Mouse (Mus musculus) adrenal gland, adult 8-10 months (tissue): ENCODE measurements at regions not wholly inside any gene's neighbourhood (a gene's known extent, or its start where the extent isn't known, plus 50 kb on each side); places are given as distances from the start of the nearest gene placed in this dataset.

ENCODE experiments used
- DNase-seq: peaks from one replicate; pipeline ENCODE4 v3.0.0; 2022

GRCm38 (mm10) chr10:9294620-9295019 is 380.4 kb downstream of the Samd5 start:
- DNase-seq: no peak

- DNase-seq: no peak
These were observed 383.4 kb downstream of the Samd5 start for GRCm38 (mm10) chr10:9291456-9292146.

DNA sequence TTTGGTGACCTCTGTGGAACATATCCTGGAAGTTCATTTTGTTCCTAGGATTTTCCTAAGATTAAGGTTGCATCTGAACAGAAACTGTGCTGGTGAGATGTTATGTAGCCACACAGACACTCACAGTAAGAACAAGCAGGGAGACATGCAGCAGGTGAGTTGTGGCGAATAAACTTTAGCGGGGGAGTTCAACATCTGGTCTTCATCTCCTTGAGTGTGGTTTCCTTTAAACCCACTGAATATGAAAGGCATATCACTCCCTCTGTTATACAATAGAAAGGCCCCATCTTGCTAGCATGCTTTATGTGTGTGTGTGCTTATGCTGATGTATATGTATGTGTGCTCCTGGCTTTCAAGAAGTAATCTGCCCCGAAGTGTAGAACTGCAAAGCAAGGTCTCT is 387.1 kb upstream of the Sash1 start:
- no peak for DNase-seq

DNA sequence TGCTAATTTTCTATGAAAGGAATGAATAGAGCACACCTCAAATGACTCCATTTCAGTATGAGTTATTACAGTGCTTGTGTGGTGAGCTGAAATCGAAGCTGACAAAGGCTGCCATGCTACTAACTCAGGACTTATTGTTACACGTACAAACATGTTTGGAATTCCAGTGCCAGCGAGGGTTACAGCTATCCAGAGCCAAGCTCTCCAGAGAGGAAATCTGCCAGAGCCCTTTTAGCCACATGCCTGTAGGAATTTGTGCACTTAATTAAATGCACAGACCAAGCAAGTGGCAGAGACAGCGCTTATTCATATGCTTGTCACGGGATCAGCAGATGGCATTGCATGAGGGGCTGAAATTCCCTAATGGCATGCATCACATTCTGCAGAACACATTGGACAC is 386.4 kb upstream of the Sash1 start:
- DNase-seq: no peak

DNA sequence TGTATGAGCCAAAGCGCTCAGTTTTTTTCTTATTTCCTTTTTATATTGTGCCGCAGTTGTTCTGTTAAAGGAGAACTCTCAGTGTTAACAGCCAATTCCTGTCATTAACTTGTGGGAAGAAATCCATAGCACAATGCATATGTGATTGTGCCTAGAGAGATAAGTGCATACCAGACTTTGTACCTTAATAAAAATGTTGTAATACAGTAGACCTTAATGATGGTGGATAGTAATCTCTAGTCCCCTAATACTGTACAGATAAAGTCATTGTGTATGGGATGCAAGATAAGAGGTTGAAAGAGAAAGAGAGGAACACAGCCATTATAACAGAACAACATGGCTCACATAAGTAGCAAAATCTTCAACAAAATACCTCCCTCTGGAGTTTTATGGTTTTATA is 379.7 kb upstream of the Sash1 start:
- no peak for DNase-seq

DNA sequence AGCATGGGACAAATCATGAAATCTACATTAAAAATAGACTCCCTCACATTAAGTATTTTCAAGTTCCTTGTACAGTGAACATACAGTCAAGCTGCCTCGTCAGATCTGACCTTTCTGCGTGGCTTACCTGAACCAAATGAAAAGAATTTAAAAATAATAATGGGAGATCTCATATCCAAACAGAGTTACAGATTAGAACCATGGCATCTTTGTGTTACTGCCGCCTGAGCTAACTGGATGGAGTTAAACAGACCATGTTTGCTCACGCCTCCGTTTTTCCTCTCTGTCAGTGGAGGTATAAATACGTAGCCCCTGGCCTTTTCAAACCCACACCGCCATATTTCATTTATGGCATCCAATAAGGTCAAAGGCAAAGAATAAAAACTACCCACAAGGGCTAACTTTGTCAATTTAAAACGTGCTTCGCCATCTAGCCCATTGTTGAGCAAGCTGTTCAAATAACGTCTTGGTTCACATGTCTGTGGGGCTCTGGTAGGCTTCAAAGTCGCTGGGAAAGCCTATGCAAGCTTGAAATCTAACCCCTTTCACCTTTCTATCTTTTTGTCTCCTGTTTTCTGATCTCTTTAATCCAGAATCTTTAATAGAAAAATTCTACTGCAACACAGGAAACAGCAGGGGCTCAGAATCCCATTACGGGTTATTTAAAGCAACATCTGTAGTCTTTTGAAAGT is 378.6 kb upstream of the Sash1 start:
- DNase-seq: no peak

DNA sequence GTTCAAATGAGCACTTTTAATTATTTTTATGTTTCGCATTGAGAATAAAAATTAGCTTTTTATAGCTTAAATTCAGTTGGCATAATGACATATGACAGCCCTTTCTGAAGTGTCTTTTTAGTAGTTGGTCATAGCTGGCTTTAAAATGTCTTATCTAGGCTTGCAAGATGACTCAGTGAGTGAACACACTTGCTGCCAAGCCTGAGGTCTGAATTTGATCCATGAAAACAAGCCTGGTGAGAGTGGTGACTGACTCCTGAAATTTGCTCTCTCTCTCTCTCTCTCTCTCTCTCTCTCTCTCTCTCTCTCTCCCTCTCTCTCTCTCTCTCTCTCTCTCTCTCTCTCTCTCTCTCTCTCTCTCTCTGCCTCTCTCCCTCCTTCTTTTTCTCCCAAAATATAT is 372.8 kb upstream of the Sash1 start:
- no peak for DNase-seq

DNA sequence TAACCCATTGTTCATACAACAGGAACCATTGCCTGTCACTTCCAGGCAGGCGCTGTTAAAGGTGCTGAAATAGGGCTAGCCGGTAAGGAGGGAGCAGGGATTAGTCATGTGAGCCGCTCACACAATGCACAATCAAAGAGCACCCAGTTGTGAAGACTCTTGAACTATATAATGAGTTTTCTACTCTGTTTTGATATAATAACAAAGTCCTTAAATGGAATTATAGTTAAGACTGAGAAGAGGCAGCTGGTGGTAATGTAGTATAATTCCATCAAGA is 367.0 kb upstream of the Sash1 start:
- DNase-seq: no peak

DNA sequence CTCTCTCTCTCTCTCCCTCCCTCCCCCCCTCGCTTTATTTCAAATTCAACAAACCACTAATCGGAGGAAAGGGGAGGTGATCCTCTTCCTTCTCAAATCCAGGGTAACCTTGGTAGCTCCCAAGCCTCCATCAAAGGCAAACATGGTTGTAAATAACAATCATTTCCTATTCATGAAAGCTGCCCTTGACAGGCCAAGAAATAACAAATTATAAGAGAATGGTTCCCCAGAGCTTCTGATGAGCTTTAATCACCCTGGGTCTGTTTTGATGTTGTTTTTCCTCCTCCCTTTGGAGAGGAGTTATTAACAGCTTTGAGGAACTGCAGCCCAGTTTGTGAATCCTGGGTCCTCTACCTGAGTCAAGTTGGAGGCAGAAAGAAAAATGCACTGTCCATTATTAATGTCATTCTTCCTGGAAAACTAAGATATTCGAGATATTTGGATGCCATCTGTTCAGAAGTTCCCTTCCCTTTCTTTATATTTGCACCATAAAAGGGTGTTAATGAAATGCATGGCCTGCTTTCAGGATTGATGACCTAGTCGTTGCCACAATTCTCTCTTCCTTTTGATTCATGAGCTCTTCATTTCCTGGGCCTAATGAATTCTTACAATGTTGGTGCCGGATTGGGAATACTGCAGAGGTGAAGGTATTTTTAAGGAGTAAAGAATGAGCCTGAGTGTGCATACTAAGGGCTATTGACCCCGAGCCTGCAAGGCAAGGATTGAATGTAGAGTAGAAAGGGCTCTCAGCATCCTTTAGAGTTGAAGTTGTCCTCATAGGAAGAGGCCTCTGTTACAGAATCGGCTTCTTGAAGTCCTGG is 366.5 kb upstream of the Sash1 start:
- DNase-seq: no peak

DNA sequence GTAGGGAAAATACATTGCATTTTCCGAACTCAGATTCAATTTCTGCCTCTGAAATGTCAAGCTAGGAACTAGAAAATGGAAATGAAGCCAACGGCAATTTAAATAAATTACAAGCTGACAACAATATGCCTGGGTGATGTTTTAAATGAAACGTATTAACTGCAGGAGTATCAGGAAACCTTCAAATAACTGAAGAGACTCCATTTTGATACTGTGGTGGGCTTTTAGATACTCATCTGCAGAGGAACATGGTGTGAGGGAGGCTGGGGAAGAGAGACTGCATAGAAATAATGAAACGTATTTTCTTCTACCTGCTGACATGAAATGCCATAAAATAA is 357.4 kb upstream of the Sash1 start:
- no peak for DNase-seq

DNA sequence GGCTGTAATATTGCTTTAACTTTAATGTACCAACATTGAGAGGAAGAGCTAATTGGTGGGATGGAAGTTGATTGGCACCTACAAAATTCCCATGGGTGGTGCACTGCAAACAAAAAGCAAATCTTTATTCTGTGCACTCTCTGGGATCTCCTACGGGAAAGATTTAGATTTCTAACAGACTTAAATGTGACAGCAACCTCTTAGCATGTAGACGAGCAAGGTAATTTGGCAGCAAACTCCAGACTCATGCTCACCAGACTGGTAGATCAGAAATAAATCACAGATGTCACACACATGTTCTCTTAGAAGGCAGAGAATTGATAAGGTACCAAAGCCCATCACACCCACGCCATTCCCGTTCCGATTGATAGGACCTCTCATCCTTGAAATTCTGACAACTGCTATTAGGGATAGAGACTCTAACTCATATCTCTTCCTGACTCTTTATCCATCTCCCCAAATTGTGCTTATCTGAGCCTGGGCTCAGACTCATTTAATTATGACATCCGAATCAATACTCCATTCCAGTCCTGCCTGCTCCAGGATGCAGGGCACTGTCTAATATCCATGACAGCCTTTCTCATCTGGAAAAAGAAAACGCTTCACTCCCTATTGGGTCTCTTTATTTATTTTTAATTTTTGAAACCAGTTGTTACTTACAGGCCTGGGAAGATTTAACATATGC is 356.9 kb upstream of the Sash1 start:
- no peak for DNase-seq

- no peak for DNase-seq
These were observed 354.1 kb upstream of the Sash1 start for GRCm38 (mm10) chr10:9239956-9240355.

- DNase-seq: no peak
These were observed 345.9 kb upstream of the Sash1 start for GRCm38 (mm10) chr10:9231751-9232150.

- no peak for DNase-seq
These were observed 343.2 kb upstream of the Sash1 start for GRCm38 (mm10) chr10:9229116-9229515.

- DNase-seq: no peak
These were observed 341.5 kb upstream of the Sash1 start for GRCm38 (mm10) chr10:9227361-9227760.

GRCm38 (mm10) chr10:9210646-9211045 is 324.8 kb upstream of the Sash1 start:
- no peak for DNase-seq

DNA sequence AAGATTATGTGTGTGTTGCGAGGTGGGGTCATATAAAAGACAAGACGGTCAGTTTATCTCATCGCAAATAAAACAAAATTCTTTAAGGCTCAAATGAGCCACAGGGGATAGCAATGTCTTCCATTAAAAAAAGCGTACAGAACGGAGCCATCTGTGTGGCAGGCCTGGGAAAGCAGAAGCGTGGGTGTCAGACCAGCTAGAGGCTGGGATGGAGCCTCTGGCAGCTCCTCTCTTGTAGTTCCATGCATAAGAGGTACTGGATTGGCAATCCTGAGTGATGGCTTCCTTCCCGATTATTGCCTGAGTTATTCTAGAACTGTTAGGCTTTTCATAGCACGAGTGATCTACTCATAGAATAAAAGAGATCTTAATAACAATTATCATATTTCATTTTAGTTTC is 318.2 kb upstream of the Sash1 start:
- DNase-seq: no peak

GRCm38 (mm10) chr10:9203323-9203722 is 317.5 kb upstream of the Sash1 start:
- no peak for DNase-seq

GRCm38 (mm10) chr10:9202922-9203321 is 317.1 kb upstream of the Sash1 start:
- DNase-seq: no peak

- no peak for DNase-seq
These were observed 289.1 kb upstream of the Sash1 start for GRCm38 (mm10) chr10:9174997-9175396.

DNA sequence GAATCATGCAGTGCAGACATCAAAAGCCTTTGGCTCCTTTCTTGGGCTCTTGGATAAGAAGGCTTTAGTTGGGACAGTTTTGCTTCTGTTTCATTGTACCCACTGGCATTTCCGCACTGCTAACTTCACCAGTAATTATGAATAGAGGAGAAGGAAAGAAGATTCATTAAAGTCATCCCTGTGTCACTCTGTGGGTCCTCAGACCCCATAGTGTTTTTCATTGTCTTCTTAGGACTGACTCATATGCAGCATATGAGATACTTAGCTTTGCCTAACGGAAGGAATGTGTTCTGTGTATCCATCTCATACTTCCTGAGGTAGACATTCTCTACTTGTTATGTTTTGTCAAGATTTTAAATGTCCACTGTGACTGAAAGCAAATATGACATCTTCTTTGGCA is 287.6 kb upstream of the Sash1 start:
- DNase-seq: no peak

DNA sequence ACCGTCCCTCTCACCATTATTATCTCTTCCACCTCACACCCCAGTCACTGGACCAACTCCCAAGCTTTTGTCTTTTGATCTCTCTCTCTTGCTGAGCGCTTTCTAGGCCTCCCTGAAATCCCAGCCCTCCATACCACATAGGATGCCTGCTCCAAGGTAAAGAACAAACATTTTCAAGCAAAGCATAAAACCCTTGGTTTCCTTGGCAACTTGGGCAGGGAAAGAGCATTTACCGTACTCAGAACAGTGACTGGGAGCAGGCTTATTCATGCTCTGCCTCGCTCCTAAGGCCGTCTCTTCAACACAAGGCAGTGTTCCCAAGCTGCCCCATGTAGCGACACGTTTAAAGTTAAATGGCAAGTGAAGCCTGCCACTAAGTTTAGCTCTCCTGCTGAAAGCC is 282.9 kb upstream of the Sash1 start:
- no peak for DNase-seq

- no peak for DNase-seq
These were observed 280.1 kb upstream of the Sash1 start for GRCm38 (mm10) chr10:9166017-9166416.

DNA sequence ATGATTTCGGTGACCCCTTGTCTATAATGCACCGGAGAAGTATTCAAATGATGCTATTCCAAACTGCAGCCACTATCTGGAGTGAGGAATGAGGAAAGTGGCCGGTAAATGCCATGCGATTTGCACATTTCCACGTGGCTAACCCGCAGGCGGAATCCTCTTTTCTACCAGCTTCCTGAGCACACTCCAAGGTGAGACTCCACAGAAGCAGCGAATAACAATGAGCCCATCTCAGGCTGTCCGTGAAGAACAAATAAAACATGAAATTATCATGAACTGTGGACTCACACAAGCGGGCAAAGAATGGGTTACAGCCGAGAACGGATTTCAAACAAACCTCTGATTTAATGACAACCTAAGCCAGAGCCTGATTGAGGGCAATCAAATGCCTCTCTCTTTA is 279.7 kb upstream of the Sash1 start:
- no peak for DNase-seq
